Mouse (Mus musculus) kidney, adult 10 weeks (tissue): ENCODE results near the gene Gpx1. TPM values are rescaled to one million over a fixed set of nuclear protein-coding genes. Genes with fewer than 3 reads are reported as not detected.

Source experiments
- polyA plus RNA-seq: library from polyadenylated mRNA; stranded (reverse); fragments of 350-450 nt; fragmentation: Illumina TruSeq; extraction: RNeasy Lipid Tissue Mini Kit (QIAGEN cat#74804); gene quantifications from one replicate; pipeline ENCODE4 v1.2.3, GENCODE M21; 2014; ENCODE audit warnings: low read depth, low replicate concordance

Gpx1 gene
- 93.3 TPM for polyA plus RNA-seq

GRCm38 (mm10) chr9:108338886-108339781 is at the start of gene Gpx1:
Gene Gpx1 (plus strand): TSS chr9:108338903.

GRCm38 (mm10) chr9:108290016-108290750 is 48.5 kb upstream of the Gpx1 start, which contains the start of gene Nicn1:
Gene Nicn1 (plus strand): TSS chr9:108290429.

GRCm38 (mm10) chr9:108296453-108297355 is 42.0 kb upstream of the Gpx1 start, which contains the start of gene Amt:
Gene Amt (plus strand): TSS chr9:108296853.

GRCm38 (mm10) chr9:108305629-108306520 is 32.8 kb upstream of the Gpx1 start, which contains the start of the genes Rhoa and Tcta:
Gene Rhoa (plus strand): TSS chr9:108306129.
Gene Tcta (minus strand): TSS chr9:108306160.

GRCm38 (mm10) chr9:108347540-108348289 is 9.0 kb downstream of the Gpx1 start, which contains the start of gene Usp4:
Gene Usp4 (plus strand): TSS chr9:108347853.

Other genes with a start within 250 kb of the Gpx1 start
- gene Apeh, start 244.3 kb upstream of the Gpx1 start, polyA plus RNA-seq: 48.3 TPM
- gene Bsn, start 148.5 kb upstream of the Gpx1 start, polyA plus RNA-seq: not detected
- gene Dag1, start 74.9 kb upstream of the Gpx1 start, polyA plus RNA-seq: 31.0 TPM
- gene Nicn1, start 48.5 kb upstream of the Gpx1 start, polyA plus RNA-seq: 42.1 TPM
- 37.5 TPM for gene Amt, start 42.0 kb upstream of the Gpx1 start, polyA plus RNA-seq
- gene Rhoa, start 32.8 kb upstream of the Gpx1 start, polyA plus RNA-seq: 456 TPM
- 19.1 TPM for gene Tcta, start 32.7 kb upstream of the Gpx1 start, polyA plus RNA-seq
- 54.0 TPM for gene Usp4, start 8.9 kb downstream of the Gpx1 start, polyA plus RNA-seq
- 0.73 TPM for gene 1700102P08Rik, start 53.9 kb downstream of the Gpx1 start, polyA plus RNA-seq
- not detected for gene Ccdc36, start 89.6 kb downstream of the Gpx1 start, polyA plus RNA-seq
- not detected for gene BC048562, start 97.6 kb downstream of the Gpx1 start, polyA plus RNA-seq
- 4.1 TPM for gene Ccdc71, start 121.6 kb downstream of the Gpx1 start, polyA plus RNA-seq
- gene Klhdc8b, start 122.7 kb downstream of the Gpx1 start, polyA plus RNA-seq: 0.53 TPM
- gene Lamb2, start 140.8 kb downstream of the Gpx1 start, polyA plus RNA-seq: 5.1 TPM
- gene Usp19, start 151.7 kb downstream of the Gpx1 start, polyA plus RNA-seq: 5.9 TPM
- 82.1 TPM for gene Qars, start 168.8 kb downstream of the Gpx1 start, polyA plus RNA-seq
- 35.9 TPM for gene Qrich1, start 177.9 kb downstream of the Gpx1 start, polyA plus RNA-seq
- 15.8 TPM for gene Impdh2, start 221.4 kb downstream of the Gpx1 start, polyA plus RNA-seq
- gene Ndufaf3, start 228.5 kb downstream of the Gpx1 start, polyA plus RNA-seq: 4.7 TPM
- gene Dalrd3, start 231.0 kb downstream of the Gpx1 start, polyA plus RNA-seq: 3.6 TPM
- gene Wdr6, start 239.8 kb downstream of the Gpx1 start, polyA plus RNA-seq: 1.7 TPM